Mouse (Mus musculus): Measurements from ENCODE around the gene Snrpn. TPM values are rescaled to one million over a fixed set of nuclear protein-coding genes. Genes with fewer than 3 reads are reported as not detected.
"Not testable (repeated sequence)": the region's sequence is repeated elsewhere in the genome, so short reads cannot be mapped to it uniquely, and the experiment has no call there.

The Snrpn gene
- 100 to 1,000 TPM; 871 to 902 TPM for total RNA-seq (2021)
- long read RNA-seq, experiment 1, transcript Snrpn-201 (10 exons, 1,932 nt), result major isoform, 1,733 of 2,020 reads
- long read RNA-seq, experiment 1, partial matches to known transcripts, result 33 of 2,020 reads
- long read RNA-seq, experiment 1, other reads (novel, unspliced or antisense), result 254 of 2,020 reads
- long read RNA-seq, experiment 2, transcript Snrpn-201 (10 exons, 1,932 nt), result major isoform, 1,255 of 1,448 reads
- long read RNA-seq, experiment 2, partial matches to known transcripts, result 36 of 1,448 reads
- long read RNA-seq, experiment 2, other reads (novel, unspliced or antisense), result 157 of 1,448 reads

DNA sequence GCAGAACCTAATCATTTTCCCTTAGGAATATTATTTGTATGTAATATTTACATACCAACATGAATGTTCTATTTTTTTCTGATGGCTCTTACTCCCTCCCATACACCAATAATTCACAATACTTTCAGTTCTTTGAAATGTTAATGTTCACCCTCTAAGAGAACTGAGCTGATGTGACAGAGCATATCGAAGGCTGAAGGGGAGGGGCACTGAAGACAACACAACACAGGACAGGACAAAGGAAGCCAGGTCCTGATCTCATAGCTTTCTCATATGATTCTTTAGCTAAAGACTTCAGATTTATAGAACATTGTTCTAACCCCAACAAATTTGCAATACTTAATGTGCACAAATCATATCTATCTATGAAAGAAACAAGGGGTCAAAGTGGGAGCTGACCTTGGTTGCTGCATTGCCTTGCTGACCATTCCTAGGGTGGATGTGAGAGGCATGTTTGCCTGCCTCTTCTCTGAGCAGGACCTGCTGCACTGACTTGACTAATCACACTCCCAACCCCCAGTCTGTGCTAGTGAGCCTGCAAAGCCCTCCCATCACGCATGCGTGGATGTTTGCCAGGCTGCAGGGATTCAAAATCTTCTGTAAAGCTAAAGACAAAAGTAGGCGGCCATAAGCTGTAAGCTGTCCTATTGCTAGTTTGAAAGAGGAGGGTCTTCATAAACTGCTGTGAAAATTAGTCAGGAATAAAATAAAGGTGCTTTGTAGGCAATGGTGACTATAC lies at the start of gene Snrpn:
Gene Snrpn, minus strand, starts transcription at position 478 of the 739 bp plus-strand sequence.
- DNase-seq (ENCODE audit: low spot score in 2 of 2), result peak; percentile 6

DNA sequence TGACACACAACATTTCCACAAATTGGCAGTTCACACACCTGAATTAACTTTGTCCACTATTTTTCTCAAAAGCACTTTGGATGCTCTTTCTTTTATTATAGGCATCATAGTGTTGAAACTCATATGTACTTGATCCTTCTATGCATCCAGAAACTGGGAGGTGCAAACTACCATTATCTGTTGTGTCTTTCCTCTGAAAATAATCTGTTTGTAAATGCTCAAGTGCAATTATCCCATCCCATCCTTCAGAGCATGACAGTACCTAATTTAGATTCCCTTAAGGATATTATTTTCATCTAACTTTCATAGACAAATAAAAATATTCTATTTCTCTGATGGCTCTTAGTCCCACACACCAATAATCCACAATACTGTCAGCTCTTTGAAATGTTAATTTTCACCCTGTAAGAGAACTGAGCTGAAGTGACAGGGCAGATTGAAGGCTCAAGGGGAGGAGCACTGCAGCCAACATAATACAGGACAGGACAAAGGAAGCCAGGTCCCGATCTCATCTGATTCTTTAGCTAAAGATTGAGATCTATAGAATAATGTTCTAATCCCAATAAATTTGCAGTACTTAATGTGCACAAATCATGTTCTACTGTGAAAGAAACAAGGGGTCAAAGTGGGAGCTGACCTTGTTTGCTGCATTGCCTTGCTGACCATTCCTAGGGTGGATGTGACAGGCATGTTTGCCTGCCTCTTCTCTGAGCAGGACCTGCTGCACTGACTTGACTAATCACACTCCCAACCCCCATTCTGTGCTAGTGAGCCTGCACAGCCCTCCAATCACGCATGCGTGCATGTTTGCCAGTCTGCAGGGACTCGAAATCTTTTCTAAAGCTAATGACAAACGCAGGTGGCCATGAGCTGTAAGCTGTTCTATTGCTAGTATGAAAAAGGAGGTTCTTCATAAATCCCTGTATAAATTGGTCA lies 30.5 kb upstream of the Snrpn start:
- peak; percentile 8 to 9 for DNase-seq (ENCODE audit: low spot score in 2 of 2)

DNA sequence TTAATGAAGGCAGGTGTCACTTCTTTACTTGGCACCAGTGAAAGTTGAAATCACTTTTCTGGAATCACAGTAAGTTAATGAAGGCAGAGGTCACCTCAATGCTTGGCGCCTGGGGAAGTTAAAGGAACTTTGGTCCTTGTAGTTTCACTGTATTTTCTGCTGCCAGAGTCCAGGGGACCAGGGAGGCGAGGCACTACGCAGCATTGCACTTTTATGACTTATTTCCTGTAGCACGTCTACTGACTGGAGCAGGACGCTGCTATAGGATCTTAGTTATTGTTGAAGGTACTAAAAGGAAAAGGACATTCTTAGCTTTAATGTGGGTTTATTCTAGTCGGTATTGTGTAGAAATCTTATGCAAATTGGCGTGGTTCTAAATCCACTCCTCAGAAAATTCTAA lies 14.7 kb downstream of the Snrpn start:
- DNase-seq (ENCODE audit: low spot score in 2 of 2), result no peak

DNA sequence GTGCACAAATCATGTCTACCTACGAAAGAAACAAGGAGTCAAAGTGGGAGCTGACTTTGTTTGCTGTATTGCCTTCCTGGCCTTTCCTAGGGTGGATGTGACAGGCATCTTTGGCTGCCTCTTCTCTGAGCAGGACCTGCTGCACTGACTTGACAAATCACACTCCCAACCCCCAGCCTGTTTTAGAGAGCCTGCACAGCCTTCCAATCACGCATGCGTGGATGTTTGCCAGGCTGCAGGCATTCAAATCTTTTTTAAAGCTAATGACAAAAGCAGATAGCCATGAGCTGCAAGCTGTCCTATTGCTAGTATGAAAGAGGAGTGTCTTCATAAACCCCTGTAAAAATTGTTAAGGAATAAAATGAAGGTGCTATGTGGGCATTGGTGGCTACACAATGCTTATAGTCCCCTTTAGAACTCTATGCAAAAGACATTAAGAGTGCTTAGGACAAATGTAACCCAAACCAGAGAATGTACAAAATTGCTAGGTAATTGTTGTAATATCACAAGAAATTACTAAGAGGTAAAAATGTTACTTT lies 16.9 kb downstream of the Snrpn start:
- not testable (repeated sequence) for DNase-seq (ENCODE audit: low spot score in 2 of 2)

DNA sequence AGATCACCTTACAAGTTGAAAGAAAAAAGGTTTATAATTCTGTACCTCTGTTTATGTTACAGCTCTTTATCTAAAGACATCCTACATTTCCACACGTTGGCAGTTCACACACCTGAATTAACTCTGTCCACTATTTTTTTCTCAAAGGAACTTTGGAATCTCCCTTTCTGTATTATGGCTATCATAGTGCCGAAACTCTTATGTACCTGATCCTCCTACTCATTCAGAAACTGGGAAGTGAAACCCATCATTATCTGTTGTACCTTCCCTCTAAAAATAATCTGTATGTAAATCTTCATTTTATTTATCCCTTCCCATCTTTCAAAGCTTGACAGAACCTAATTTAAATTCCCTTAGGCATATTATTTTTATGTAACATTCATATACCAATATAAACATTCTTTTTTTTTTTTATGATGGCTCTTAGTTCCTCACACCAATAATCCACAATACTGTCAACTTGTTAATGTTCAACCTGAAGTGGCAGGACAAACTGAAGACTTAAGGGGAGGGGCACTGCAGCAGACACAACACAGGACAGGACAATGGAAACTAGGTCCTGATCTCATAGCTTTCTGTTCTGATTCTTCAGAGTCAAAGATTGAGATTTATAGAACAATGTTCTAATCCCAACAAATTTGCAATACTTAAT lies 17.5 kb downstream of the Snrpn start:
- DNase-seq (ENCODE audit: low spot score in 2 of 2), result no peak

DNA sequence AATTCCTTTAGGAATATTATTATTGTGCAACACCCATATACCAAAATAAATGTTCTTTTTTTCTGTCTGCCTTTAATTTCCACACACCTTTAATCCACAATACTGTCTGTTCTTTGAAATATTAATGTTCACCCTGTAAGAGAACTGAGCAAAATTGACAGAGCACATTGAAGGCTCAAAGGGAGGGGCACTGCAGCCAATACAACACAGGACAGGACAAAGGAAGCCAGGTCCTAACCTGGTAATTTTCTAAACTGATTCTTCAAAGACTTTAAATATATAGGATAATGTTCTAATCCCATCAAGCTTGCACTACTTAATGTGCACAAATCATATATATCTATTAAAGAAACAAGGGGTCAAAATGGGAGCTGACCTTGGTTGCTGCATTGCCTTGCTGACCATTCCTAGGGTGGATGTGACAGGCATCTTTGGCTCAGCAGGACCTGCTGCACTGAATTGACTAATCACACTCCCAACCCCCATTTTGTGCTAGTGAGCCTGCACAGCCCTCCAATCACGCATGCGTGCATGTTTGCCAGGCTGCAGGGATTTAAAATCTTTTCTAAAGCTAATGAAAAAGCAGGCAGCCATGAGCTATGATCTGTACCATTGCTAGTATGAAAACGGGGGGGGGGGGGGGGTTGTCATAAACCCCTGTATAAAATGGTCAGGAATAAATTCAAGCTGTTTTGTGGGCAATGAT lies 42.7 kb downstream of the Snrpn start:
- DNase-seq (ENCODE audit: low spot score in 2 of 2), result no peak

- DNase-seq (ENCODE audit: low spot score in 2 of 2), result no peak
These were observed 63.7 kb downstream of the Snrpn start for GRCm38 (mm10) chr7:60076301-60076700.

- DNase-seq (ENCODE audit: low spot score in 2 of 2), result peak; percentile 44 to 47
These were observed 92.4 kb downstream of the Snrpn start for GRCm38 (mm10) chr7:60047481-60048201.

DNA sequence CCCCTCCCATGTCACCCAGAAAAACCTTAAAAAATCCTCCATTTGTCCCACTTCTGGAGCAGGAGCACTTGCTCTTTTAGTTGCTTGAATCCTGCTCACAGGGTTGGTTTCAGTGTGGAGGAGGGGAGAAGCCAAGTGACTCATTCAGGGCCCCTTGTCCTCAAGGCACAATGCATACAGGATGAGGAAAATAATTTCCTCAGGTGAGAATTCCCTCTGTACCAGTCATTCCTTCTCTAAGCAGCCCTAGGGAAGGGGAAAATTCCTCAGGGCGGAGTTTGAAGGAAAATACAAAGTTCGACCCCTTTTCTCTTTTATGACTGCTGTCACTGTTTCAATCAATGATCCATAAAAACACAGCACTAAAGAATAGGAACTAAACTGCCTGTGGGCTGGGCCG lies 126.8 kb downstream of the Snrpn start:
- DNase-seq (ENCODE audit: low spot score in 2 of 2), result no peak

DNA sequence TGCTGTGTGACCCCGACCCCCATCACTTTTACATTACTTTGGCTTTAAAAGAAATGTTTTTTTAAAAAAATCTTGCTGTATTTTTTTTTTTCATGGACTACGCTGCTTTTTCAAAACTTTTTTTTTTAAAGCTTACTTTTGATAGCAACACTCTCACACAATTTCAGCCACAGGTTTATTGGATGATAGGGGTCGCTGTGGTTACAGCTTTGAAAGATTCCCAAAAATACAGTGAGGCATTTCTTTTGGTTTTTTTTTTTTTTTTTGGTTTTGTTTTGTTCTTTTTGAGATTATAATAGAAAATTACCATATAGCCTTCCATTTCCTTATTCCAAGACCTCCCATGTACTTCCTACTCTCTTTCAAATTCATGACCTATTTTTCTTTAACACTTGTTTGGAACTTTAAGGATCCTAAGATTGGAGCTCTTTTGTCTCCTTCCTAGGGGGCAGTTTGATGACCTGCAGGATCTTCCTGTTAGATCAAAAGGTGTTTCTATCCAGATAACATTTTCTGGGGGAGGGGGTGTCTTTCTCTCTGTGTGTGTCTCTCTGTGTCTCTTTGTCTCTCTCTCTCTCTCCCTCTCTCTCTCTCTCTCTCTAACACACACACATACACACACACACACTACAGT lies 132.2 kb downstream of the Snrpn start:
- DNase-seq (ENCODE audit: low spot score in 2 of 2), result no peak

DNA sequence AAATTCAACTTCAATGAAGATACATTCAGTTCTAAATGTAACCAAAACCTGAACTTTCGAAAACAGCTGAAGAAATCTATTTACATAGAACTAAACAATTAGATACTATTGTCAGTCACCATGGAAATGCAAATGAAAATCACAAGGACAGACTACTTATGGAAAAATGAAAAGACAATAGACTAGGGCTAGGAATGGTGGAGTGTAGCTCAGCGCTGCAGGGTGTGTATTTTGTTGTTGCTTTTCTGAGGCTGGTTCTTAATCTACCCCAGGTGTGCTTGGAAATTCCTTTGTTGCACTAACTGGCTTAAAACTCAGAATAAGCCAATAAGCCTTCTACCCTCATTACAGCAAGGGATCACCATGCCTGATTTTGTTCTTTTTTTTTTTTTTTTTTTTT lies 133.8 kb downstream of the Snrpn start:
- DNase-seq (ENCODE audit: low spot score in 2 of 2), result no peak

DNA sequence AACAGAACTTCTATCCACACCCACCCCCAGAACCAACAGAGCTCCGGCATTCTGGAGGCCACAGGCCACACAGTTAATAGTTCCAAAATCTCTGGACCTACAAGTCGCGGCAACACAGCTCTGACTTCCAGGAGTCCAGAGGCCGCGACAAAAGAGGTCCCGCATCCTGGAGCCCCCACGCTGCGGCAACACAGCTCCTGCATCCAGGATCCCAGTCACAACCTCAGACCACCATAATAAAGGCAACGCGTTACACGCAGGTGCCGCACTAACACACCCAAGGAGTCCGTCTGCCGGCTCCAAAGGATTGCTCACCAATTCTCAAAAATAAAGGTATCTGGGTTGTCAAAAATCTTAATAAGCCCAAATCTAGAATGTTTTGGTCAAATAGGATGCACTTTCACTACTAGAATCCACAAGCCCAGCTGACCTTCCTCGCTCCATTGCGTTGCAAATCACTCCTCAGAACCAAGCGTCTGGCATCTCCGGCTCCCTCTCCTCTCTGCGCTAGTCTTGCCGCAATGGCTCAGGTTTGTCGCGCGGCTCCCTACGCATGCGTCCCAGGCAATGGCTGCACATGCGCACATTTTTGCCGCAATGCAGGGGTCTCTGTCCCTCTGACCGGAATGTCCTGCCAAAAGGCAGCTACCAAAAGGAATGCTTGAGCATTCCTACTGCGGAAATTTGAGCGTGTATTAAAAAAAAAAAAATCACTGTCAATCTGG lies 135.3 kb downstream of the Snrpn start, which contains the start of the genes Snurf and Gm38393:
Gene Snurf, minus strand, starts transcription at position 444 of the 725 bp plus-strand sequence.
Gene Gm38393, minus strand, starts transcription at position 459 of the 725 bp plus-strand sequence.
- DNase-seq (ENCODE audit: low spot score in 2 of 2), result peak; percentile 83 to 84

GRCm38 (mm10) chr7:60003921-60004605 lies 136.0 kb downstream of the Snrpn start:
- DNase-seq (ENCODE audit: low spot score in 2 of 2), result peak; percentile 15 to 34

DNA sequence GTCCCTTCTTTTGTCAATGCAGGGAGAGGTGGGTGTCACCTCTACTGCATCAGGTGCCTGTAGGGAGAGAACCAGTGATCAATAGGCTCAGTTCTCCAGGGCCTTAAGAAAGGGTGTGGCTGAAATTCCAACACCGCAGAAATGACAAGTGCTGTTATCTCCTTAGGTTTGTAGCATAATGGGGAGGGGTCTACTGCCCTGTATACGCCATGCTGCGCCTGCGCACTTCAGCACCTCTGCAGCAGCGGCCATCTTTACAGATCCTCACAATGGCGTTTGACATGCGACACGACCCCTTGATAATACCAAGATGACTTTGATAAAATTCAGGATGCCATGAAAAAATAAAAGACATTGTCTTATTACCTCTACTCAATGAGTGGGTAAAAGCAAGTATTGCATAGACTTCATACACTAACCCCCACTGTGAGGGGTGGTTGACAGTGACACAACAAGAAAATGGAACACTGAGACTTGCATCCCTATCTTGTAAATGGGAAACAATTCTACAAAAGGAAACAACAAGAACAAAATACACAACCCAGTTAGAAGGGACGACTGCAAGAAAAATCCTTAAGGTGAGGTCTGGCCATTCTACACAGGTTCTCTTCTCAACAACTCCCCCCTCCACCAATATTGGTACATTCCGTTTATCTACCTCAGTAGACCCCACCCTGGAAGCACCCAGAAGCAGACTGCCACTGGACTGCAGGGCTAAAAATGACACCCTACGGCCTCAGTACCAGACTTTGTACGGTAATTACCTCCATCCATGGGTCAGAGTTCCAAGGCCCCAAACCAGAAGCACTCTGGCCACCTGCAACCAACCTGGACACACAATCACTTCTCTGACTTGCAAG lies 136.8 kb downstream of the Snrpn start:
- DNase-seq (ENCODE audit: low spot score in 2 of 2), result peak; percentile 6 to 20

- DNase-seq (ENCODE audit: low spot score in 2 of 2), result no peak
These were observed 161.4 kb downstream of the Snrpn start for GRCm38 (mm10) chr7:59978646-59979045.

All from left cerebral cortex, adult 18-20 months (tissue).